Mouse (Mus musculus): ENCODE measurements around the gene Trim31.

Trim31 gene

GRCm38 (mm10) chr17:36897552-36898205 lies at the start of gene Trim31:
Gene Trim31 (plus strand): TSS chr17:36898118.
- H3K36me3 ChIP-seq (ENCODE audit: insufficient read depth, low read length) = no peaks in the 10 kb centered on the region
- no peaks in the 10 kb centered on the region for H3K9me3 ChIP-seq (ENCODE audit: low read length)
- TF ChIP-seq CTCF (conservative IDR thresholded peaks at IDR 0.05; ENCODE audit: low read length) (no peak), POU5F1 (IDR thresholded peaks at IDR 0.05; ENCODE audit: borderline replicate concordance, low read length) (no peak), NANOG (IDR thresholded peaks at IDR 0.05; ENCODE audit: borderline replicate concordance, low read length) (no peak)
- H3K27me3 ChIP-seq (ENCODE audit: insufficient read depth, low read length) = no peaks in the 10 kb centered on the region
- H3K4me3 ChIP-seq (replicated peaks; ENCODE audit: low read length) = no peak within 1 kb of the TSS
- H3K4me1 ChIP-seq (replicated peaks; ENCODE audit: low read depth, low read length) = peaks cover 24% of the 10 kb centered on the region

DNA sequence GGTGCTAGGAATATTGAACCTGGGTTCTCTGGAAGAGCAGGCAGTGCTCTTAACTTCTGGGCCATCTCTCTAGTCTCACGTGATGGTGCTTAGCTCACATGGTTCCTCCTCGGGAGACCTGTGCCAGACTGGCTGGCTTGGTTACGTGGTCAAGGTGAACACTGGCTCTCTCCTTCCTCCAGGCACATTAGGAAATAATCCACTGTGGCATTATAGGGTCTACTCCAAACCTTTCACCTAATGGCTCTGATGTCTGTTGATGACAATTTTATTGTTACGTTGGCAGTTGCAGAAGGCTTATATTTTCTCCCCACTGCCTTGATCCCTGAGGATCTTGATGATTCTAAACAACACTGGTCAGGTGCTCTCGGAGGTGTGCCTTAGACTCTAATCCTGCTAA lies 49.0 kb upstream of the Trim31 start:
- no peak for TF ChIP-seq NANOG (IDR thresholded peaks at IDR 0.05; ENCODE audit: borderline replicate concordance, low read length)
- no peak for TF ChIP-seq POU5F1 (IDR thresholded peaks at IDR 0.05; ENCODE audit: borderline replicate concordance, low read length)
- no peak for TF ChIP-seq CTCF (conservative IDR thresholded peaks at IDR 0.05; ENCODE audit: low read length)
- Histone ChIP-seq H3K9me3 (ENCODE audit: low read length) (no peaks in the 10 kb centered on the region), H3K27me3 (ENCODE audit: insufficient read depth, low read length) (no peaks in the 10 kb centered on the region), H3K36me3 (ENCODE audit: insufficient read depth, low read length) (peaks cover 70% of the 10 kb centered on the region), H3K4me1 (replicated peaks; ENCODE audit: low read depth, low read length) (peaks cover 61% of the 10 kb centered on the region), H3K4me3 (replicated peaks; ENCODE audit: low read length) (no peak overlapping the region)

GRCm38 (mm10) chr17:36849992-36850391 lies 47.9 kb upstream of the Trim31 start:
- H3K4me1 ChIP-seq (replicated peaks; ENCODE audit: low read depth, low read length) = peaks cover 59% of the 10 kb centered on the region
- peaks cover 81% of the 10 kb centered on the region for H3K36me3 ChIP-seq (ENCODE audit: insufficient read depth, low read length)
- TF ChIP-seq POU5F1 (IDR thresholded peaks at IDR 0.05; ENCODE audit: borderline replicate concordance, low read length) = no peak
- no peak for TF ChIP-seq NANOG (IDR thresholded peaks at IDR 0.05; ENCODE audit: borderline replicate concordance, low read length)
- no peak for TF ChIP-seq CTCF (conservative IDR thresholded peaks at IDR 0.05; ENCODE audit: low read length)
- no peaks in the 10 kb centered on the region for H3K27me3 ChIP-seq (ENCODE audit: insufficient read depth, low read length)
- no peak overlapping the region for H3K4me3 ChIP-seq (replicated peaks; ENCODE audit: low read length)
- H3K9me3 ChIP-seq (ENCODE audit: low read length) = no peaks in the 10 kb centered on the region

- H3K27me3 ChIP-seq (ENCODE audit: insufficient read depth, low read length) = no peaks in the 10 kb centered on the region
- H3K4me3 ChIP-seq (replicated peaks; ENCODE audit: low read length) = no peak overlapping the region
- no peak for TF ChIP-seq CTCF (conservative IDR thresholded peaks at IDR 0.05; ENCODE audit: low read length)
- no peak for TF ChIP-seq POU5F1 (IDR thresholded peaks at IDR 0.05; ENCODE audit: borderline replicate concordance, low read length)
- no peak for TF ChIP-seq NANOG (IDR thresholded peaks at IDR 0.05; ENCODE audit: borderline replicate concordance, low read length)
- H3K4me1 ChIP-seq (replicated peaks; ENCODE audit: low read depth, low read length) = peaks cover 47% of the 10 kb centered on the region
- peaks cover 89% of the 10 kb centered on the region for H3K36me3 ChIP-seq (ENCODE audit: insufficient read depth, low read length)
- H3K9me3 ChIP-seq (ENCODE audit: low read length) = no peaks in the 10 kb centered on the region
Measured at GRCm38 (mm10) chr17:36851200-36851599, 46.7 kb upstream of the Trim31 start.

DNA sequence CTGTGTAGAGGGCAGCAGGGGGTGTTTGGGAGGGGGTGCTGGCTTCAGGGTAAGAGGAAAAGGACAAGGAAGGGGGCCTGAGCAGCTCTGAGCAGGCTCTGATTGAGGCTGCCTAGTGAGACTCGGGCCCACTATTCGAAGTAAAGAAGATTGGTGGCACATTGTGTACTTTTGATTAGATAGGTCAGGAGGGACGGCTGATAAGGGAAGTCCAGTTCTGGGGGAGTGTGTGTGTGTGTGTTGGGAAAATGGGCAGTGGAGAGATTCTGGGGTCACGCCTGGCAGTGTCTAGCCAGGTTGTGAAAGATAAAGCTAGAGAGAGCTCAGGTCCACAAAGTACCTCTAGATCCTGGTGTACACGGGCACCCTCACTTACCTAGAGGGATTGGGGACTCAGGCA lies 46.3 kb upstream of the Trim31 start:
- no peak for TF ChIP-seq NANOG (IDR thresholded peaks at IDR 0.05; ENCODE audit: borderline replicate concordance, low read length)
- no peak for TF ChIP-seq POU5F1 (IDR thresholded peaks at IDR 0.05; ENCODE audit: borderline replicate concordance, low read length)
- TF ChIP-seq CTCF (conservative IDR thresholded peaks at IDR 0.05; ENCODE audit: low read length) = no peak
- Histone ChIP-seq H3K27me3 (ENCODE audit: insufficient read depth, low read length) (no peaks in the 10 kb centered on the region), H3K4me3 (replicated peaks; ENCODE audit: low read length) (no peak overlapping the region), H3K4me1 (replicated peaks; ENCODE audit: low read depth, low read length) (peaks cover 43% of the 10 kb centered on the region), H3K36me3 (ENCODE audit: insufficient read depth, low read length) (peaks cover 89% of the 10 kb centered on the region), H3K9me3 (ENCODE audit: low read length) (no peaks in the 10 kb centered on the region)

DNA sequence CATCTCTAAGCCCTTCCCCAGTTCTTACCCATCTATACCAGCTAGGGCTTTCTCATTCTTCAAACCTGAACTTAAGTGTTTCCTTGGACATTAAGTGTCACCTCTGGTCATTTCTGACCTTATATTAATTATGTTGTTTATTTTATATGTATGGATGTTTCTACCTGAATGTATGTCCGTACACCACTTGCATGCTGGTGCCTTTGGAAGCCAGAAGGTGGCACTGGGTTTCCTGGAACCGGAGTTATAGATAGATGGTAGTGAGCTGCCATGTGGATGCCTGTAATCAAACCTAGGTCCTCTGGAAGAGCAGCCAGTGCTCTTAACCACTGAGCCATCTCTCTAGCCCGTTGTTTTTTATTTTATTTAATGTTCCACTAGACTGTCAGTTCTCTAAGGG lies 42.4 kb upstream of the Trim31 start:
- Histone ChIP-seq H3K4me1 (replicated peaks; ENCODE audit: low read depth, low read length) (peaks cover 23% of the 10 kb centered on the region), H3K4me3 (replicated peaks; ENCODE audit: low read length) (no peak overlapping the region), H3K27me3 (ENCODE audit: insufficient read depth, low read length) (no peaks in the 10 kb centered on the region), H3K36me3 (ENCODE audit: insufficient read depth, low read length) (peaks cover 96% of the 10 kb centered on the region), H3K9me3 (ENCODE audit: low read length) (no peaks in the 10 kb centered on the region)
- TF ChIP-seq POU5F1 (IDR thresholded peaks at IDR 0.05; ENCODE audit: borderline replicate concordance, low read length) = no peak
- TF ChIP-seq NANOG (IDR thresholded peaks at IDR 0.05; ENCODE audit: borderline replicate concordance, low read length) = no peak
- TF ChIP-seq CTCF (conservative IDR thresholded peaks at IDR 0.05; ENCODE audit: low read length) = no peak

- Histone ChIP-seq H3K4me1 (replicated peaks; ENCODE audit: low read depth, low read length) (peaks cover 21% of the 10 kb centered on the region), H3K9me3 (ENCODE audit: low read length) (no peaks in the 10 kb centered on the region), H3K36me3 (ENCODE audit: insufficient read depth, low read length) (peaks cover 89% of the 10 kb centered on the region), H3K4me3 (replicated peaks; ENCODE audit: low read length) (no peak overlapping the region), H3K27me3 (ENCODE audit: insufficient read depth, low read length) (no peaks in the 10 kb centered on the region)
- TF ChIP-seq CTCF (conservative IDR thresholded peaks at IDR 0.05; ENCODE audit: low read length) (no peak), POU5F1 (IDR thresholded peaks at IDR 0.05; ENCODE audit: borderline replicate concordance, low read length) (no peak), NANOG (IDR thresholded peaks at IDR 0.05; ENCODE audit: borderline replicate concordance, low read length) (no peak)
Measured at GRCm38 (mm10) chr17:36856236-36856635, 41.7 kb upstream of the Trim31 start.

DNA sequence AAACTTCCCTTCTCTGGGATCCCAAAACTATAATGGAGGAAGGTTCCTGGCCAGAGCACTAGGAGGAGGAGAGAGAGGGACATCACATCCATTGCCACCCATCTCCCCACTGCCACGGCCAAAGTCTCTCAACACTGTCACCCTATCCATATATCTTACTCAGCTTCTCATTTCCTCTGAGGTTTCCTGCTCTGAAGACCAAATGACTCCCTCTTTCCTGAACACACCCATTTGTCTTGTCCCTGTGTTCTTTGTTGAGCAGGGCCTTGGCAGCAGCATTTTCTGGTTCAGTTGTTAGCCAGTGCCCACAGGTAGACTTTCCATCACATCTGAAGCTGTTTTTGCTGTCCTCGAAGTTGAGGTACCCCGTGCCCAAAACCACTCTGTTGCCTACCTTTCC lies 39.7 kb upstream of the Trim31 start:
- TF ChIP-seq POU5F1 (IDR thresholded peaks at IDR 0.05; ENCODE audit: borderline replicate concordance, low read length) (no peak), NANOG (IDR thresholded peaks at IDR 0.05; ENCODE audit: borderline replicate concordance, low read length) (no peak), CTCF (conservative IDR thresholded peaks at IDR 0.05; ENCODE audit: low read length) (no peak)
- H3K27me3 ChIP-seq (ENCODE audit: insufficient read depth, low read length) = no peaks in the 10 kb centered on the region
- H3K4me3 ChIP-seq (replicated peaks; ENCODE audit: low read length) = no peak overlapping the region

GRCm38 (mm10) chr17:36861680-36862079 lies 36.2 kb upstream of the Trim31 start:
- Histone ChIP-seq H3K9me3 (ENCODE audit: low read length) (no peaks in the 10 kb centered on the region), H3K4me3 (replicated peaks; ENCODE audit: low read length) (no peak overlapping the region), H3K4me1 (replicated peaks; ENCODE audit: low read depth, low read length) (peaks cover 10% of the 10 kb centered on the region), H3K27me3 (ENCODE audit: insufficient read depth, low read length) (peaks cover 22% of the 10 kb centered on the region), H3K36me3 (ENCODE audit: insufficient read depth, low read length) (peaks cover 34% of the 10 kb centered on the region)
- no peak for TF ChIP-seq CTCF (conservative IDR thresholded peaks at IDR 0.05; ENCODE audit: low read length)

More for the DNA sequence above, 39.7 kb upstream of the Trim31 start:
- Histone ChIP-seq H3K4me1 (replicated peaks; ENCODE audit: low read depth, low read length) (peaks cover 19% of the 10 kb centered on the region), H3K9me3 (ENCODE audit: low read length) (no peaks in the 10 kb centered on the region), H3K36me3 (ENCODE audit: insufficient read depth, low read length) (peaks cover 69% of the 10 kb centered on the region)

Data from E14TG2a.4 (cell line).